Mouse (Mus musculus): ENCODE measurements around the gene Fbxw27. TPM values are rescaled to one million over a fixed set of nuclear protein-coding genes. Genes with fewer than 3 reads are reported as not detected.
A peak's percentile ranks its signal among the peaks of the same experiment; 100 is the strongest.
"Not testable (repeated sequence)": the region's sequence is repeated elsewhere in the genome, so short reads cannot be mapped to it uniquely, and the experiment has no call there.

The Fbxw27 gene
- polyA plus RNA-seq (2014; fragmentation: Nextera tagmentation; extraction: Ambion mirVana): not detected in 2 replicates

GRCm38 (mm10) chr9:109790570-109790969 lies at the start of gene Fbxw27:
Fbxw27 (minus strand) TSS chr9:109790670.
- not testable (repeated sequence) for H3K36me3 ChIP-seq (ENCODE audit: control insufficient read depth, insufficient read depth, low read length); H3K9me3 ChIP-seq (ENCODE audit: control insufficient read depth, low read length); H3K4me3 ChIP-seq (ENCODE audit: control insufficient read depth in 1 of 2, insufficient read depth in 1 of 2, low read depth in 1 of 2, low read length in 2 of 2); H3K4me2 ChIP-seq (ENCODE audit: low read length); H3K9ac ChIP-seq (ENCODE audit: low read length); ATAC-seq (ENCODE audit: insufficient number of reproducible peaks, insufficient read depth, low FRiP score, low read depth); H3K4me1 ChIP-seq (ENCODE audit: control insufficient read depth in 2 of 2, insufficient read depth in 2 of 2, low read length in 2 of 2); H3K27me3 ChIP-seq (ENCODE audit: control insufficient read depth, insufficient read depth, low read length); H3K27ac ChIP-seq (replicated peaks in 1 of 2; ENCODE audit: control insufficient read depth in 1 of 2, insufficient read depth in 1 of 2, low read depth in 2 of 2, low read length in 2 of 2)
- 72% methylated on average over 4 of the region's 4 CpGs for WGBS

- ATAC-seq (ENCODE audit: insufficient number of reproducible peaks, insufficient read depth, low FRiP score, low read depth): peak; percentile 43
- Histone ChIP-seq H3K9me3 (ENCODE audit: control insufficient read depth, low read length) (no peaks in the 10 kb centered on the region), H3K4me3 (ENCODE audit: control insufficient read depth in 1 of 2, insufficient read depth in 1 of 2, low read depth in 1 of 2, low read length in 2 of 2) (peak overlapping the region; percentile 62 to 79), H3K27ac (replicated peaks in 1 of 2; ENCODE audit: control insufficient read depth in 1 of 2, insufficient read depth in 1 of 2, low read depth in 2 of 2, low read length in 2 of 2) (peak overlapping the region in 1 of 2 experiments; percentile 75; a peak in 1 of 4 replicates), H3K9ac (ENCODE audit: low read length) (peak overlapping the region; percentile 80), H3K36me3 (ENCODE audit: control insufficient read depth, insufficient read depth, low read length) (peaks cover 22% of the 10 kb centered on the region), H3K27me3 (ENCODE audit: control insufficient read depth, insufficient read depth, low read length) (no peaks in the 10 kb centered on the region), H3K4me1 (ENCODE audit: control insufficient read depth in 2 of 2, insufficient read depth in 2 of 2, low read length in 2 of 2) (peaks cover 4 to 8% of the 10 kb centered on the region in 2 experiments; a peak in 2 of 4 replicates), H3K4me2 (ENCODE audit: low read length) (peak overlapping the region; percentile 95)
- whole genome bisulfite sequencing: 8% methylated on average over 6 of the region's 6 CpGs
Observed at GRCm38 (mm10) chr9:109833088-109833412, 42.6 kb upstream of the Fbxw27 start.

- H3K9ac ChIP-seq (ENCODE audit: low read length): peak within 1 kb of the TSS; percentile 80
- no peaks in the 10 kb centered on the region for H3K27me3 ChIP-seq (ENCODE audit: control insufficient read depth, insufficient read depth, low read length)
- peak; percentile 91 for ATAC-seq (ENCODE audit: insufficient number of reproducible peaks, insufficient read depth, low FRiP score, low read depth)
- H3K36me3 ChIP-seq (ENCODE audit: control insufficient read depth, insufficient read depth, low read length): peaks cover 18% of the 10 kb centered on the region
- under 1% methylated on average over 32 of the region's 32 CpGs for WGBS
- peak within 1 kb of the TSS; percentile 58 to 75 for H3K27ac ChIP-seq (replicated peaks in 1 of 2; ENCODE audit: control insufficient read depth in 1 of 2, insufficient read depth in 1 of 2, low read depth in 2 of 2, low read length in 2 of 2)
- peak within 1 kb of the TSS; percentile 62 to 79 for H3K4me3 ChIP-seq (ENCODE audit: control insufficient read depth in 1 of 2, insufficient read depth in 1 of 2, low read depth in 1 of 2, low read length in 2 of 2)
- H3K4me1 ChIP-seq (ENCODE audit: control insufficient read depth in 2 of 2, insufficient read depth in 2 of 2, low read length in 2 of 2): peaks cover 4 to 8% of the 10 kb centered on the region in 2 experiments; a peak in 2 of 4 replicates
- H3K4me2 ChIP-seq (ENCODE audit: low read length): peak within 1 kb of the TSS; percentile 95
- H3K9me3 ChIP-seq (ENCODE audit: control insufficient read depth, low read length): no peaks in the 10 kb centered on the region
Observed at GRCm38 (mm10) chr9:109832391-109833087, 42.1 kb upstream of the Fbxw27 start, which contains the start of gene Nme6. Nme6 (plus strand) TSS chr9:109832749.

- no peaks in the 10 kb centered on the region for H3K27me3 ChIP-seq (ENCODE audit: control insufficient read depth, insufficient read depth, low read length)
- no peaks in the 10 kb centered on the region for H3K36me3 ChIP-seq (ENCODE audit: control insufficient read depth, insufficient read depth, low read length)
- no peak overlapping the region for H3K4me2 ChIP-seq (ENCODE audit: low read length)
- no peak overlapping the region for H3K27ac ChIP-seq (replicated peaks in 1 of 2; ENCODE audit: control insufficient read depth in 1 of 2, insufficient read depth in 1 of 2, low read depth in 2 of 2, low read length in 2 of 2)
- H3K9me3 ChIP-seq (ENCODE audit: control insufficient read depth, low read length): no peaks in the 10 kb centered on the region
- H3K4me1 ChIP-seq (ENCODE audit: control insufficient read depth in 2 of 2, insufficient read depth in 2 of 2, low read length in 2 of 2): no peaks in the 10 kb centered on the region
- 51% methylated on average over 5 of the region's 5 CpGs for WGBS
- H3K4me3 ChIP-seq (ENCODE audit: control insufficient read depth in 1 of 2, insufficient read depth in 1 of 2, low read depth in 1 of 2, low read length in 2 of 2): no peak overlapping the region
- H3K9ac ChIP-seq (ENCODE audit: low read length): no peak overlapping the region
- ATAC-seq (ENCODE audit: insufficient number of reproducible peaks, insufficient read depth, low FRiP score, low read depth): no peak
Observed at GRCm38 (mm10) chr9:109826181-109826580, 35.7 kb upstream of the Fbxw27 start.

- Histone ChIP-seq H3K4me1 (ENCODE audit: control insufficient read depth in 2 of 2, insufficient read depth in 2 of 2, low read length in 2 of 2) (no peaks in the 10 kb centered on the region), H3K9me3 (ENCODE audit: control insufficient read depth, low read length) (no peaks in the 10 kb centered on the region), H3K9ac (ENCODE audit: low read length) (no peak overlapping the region), H3K36me3 (ENCODE audit: control insufficient read depth, insufficient read depth, low read length) (no peaks in the 10 kb centered on the region), H3K27me3 (ENCODE audit: control insufficient read depth, insufficient read depth, low read length) (no peaks in the 10 kb centered on the region), H3K4me2 (ENCODE audit: low read length) (no peak overlapping the region), H3K4me3 (ENCODE audit: control insufficient read depth in 1 of 2, insufficient read depth in 1 of 2, low read depth in 1 of 2, low read length in 2 of 2) (no peak overlapping the region), H3K27ac (replicated peaks in 1 of 2; ENCODE audit: control insufficient read depth in 1 of 2, insufficient read depth in 1 of 2, low read depth in 2 of 2, low read length in 2 of 2) (no peak overlapping the region)
- 31% methylated on average over 4 of the region's 4 CpGs for WGBS
- ATAC-seq (ENCODE audit: insufficient number of reproducible peaks, insufficient read depth, low FRiP score, low read depth): no peak
Observed at GRCm38 (mm10) chr9:109825739-109826138, 35.3 kb upstream of the Fbxw27 start.

- Histone ChIP-seq H3K27me3 (ENCODE audit: control insufficient read depth, insufficient read depth, low read length) (no peaks in the 10 kb centered on the region), H3K27ac (replicated peaks in 1 of 2; ENCODE audit: control insufficient read depth in 1 of 2, insufficient read depth in 1 of 2, low read depth in 2 of 2, low read length in 2 of 2) (no peak overlapping the region), H3K9ac (ENCODE audit: low read length) (no peak overlapping the region), H3K4me1 (ENCODE audit: control insufficient read depth in 2 of 2, insufficient read depth in 2 of 2, low read length in 2 of 2) (peaks cover 2 to 8% of the 10 kb centered on the region in 2 experiments; a peak in 2 of 4 replicates), H3K9me3 (ENCODE audit: control insufficient read depth, low read length) (no peaks in the 10 kb centered on the region), H3K36me3 (ENCODE audit: control insufficient read depth, insufficient read depth, low read length) (no peaks in the 10 kb centered on the region), H3K4me2 (ENCODE audit: low read length) (no peak overlapping the region), H3K4me3 (ENCODE audit: control insufficient read depth in 1 of 2, insufficient read depth in 1 of 2, low read depth in 1 of 2, low read length in 2 of 2) (no peak overlapping the region)
- ATAC-seq (ENCODE audit: insufficient number of reproducible peaks, insufficient read depth, low FRiP score, low read depth): no peak
- WGBS: 24% methylated on average over 6 of the region's 6 CpGs
Observed at GRCm38 (mm10) chr9:109816341-109816740, 25.9 kb upstream of the Fbxw27 start.

GRCm38 (mm10) chr9:109813424-109813823 lies 23.0 kb upstream of the Fbxw27 start:
- Histone ChIP-seq H3K9me3 (ENCODE audit: control insufficient read depth, low read length) (no peaks in the 10 kb centered on the region), H3K27me3 (ENCODE audit: control insufficient read depth, insufficient read depth, low read length) (no peaks in the 10 kb centered on the region), H3K36me3 (ENCODE audit: control insufficient read depth, insufficient read depth, low read length) (no peaks in the 10 kb centered on the region), H3K9ac (ENCODE audit: low read length) (no peak overlapping the region), H3K4me1 (ENCODE audit: control insufficient read depth in 2 of 2, insufficient read depth in 2 of 2, low read length in 2 of 2) (peaks cover 2 to 8% of the 10 kb centered on the region in 2 experiments; a peak in 2 of 4 replicates), H3K4me3 (ENCODE audit: control insufficient read depth in 1 of 2, insufficient read depth in 1 of 2, low read depth in 1 of 2, low read length in 2 of 2) (no peak overlapping the region), H3K27ac (replicated peaks in 1 of 2; ENCODE audit: control insufficient read depth in 1 of 2, insufficient read depth in 1 of 2, low read depth in 2 of 2, low read length in 2 of 2) (0 out of 4 replicates have a peak overlapping the region, but pooled peaks of 1 of the 2 experiments have one; percentile 7), H3K4me2 (ENCODE audit: low read length) (peak overlapping the region; percentile 36; the same call in 1 of the 2 replicates)
- 30% methylated on average over 7 of the region's 7 CpGs for WGBS
- ATAC-seq (ENCODE audit: insufficient number of reproducible peaks, insufficient read depth, low FRiP score, low read depth): 0 out of 2 replicates have a peak, but pooled peaks have one; percentile 64
